Mouse (Mus musculus) lung, embryonic 14.5 days (tissue): ENCODE measurements at regions not wholly inside any gene's neighbourhood (a gene's known extent, or its start where the extent isn't known, plus 50 kb on each side); places are given as distances from the start of the nearest gene placed in this dataset.

Experiments
- ATAC-seq: fragments of 200-750 bp; cut with Nextera tagmentation; 2 replicates; pipeline ENCODE4 v1.8.0; 2017; ENCODE audit warnings: mild to moderate bottlenecking, moderate TSS enrichment, moderate library complexity; ENCODE audit not compliant: insufficient read depth
- DNase-seq: peaks from one replicate; pipeline ENCODE4 v3.0.0-alpha.2; 2015
- H3K27ac ChIP-seq: fragments of 300-500 bp; sonication (generic); 2 replicates; pipeline ENCODE4 v1.5.1; 2014; ENCODE audit warnings: low read depth, mild to moderate bottlenecking, moderate library complexity
- H3K27me3 ChIP-seq: fragments of 300-500 bp; sonication (generic); 2 replicates; pipeline ENCODE4 v1.6.1; 2014; ENCODE audit warnings: low read length, control low read depth; ENCODE audit not compliant: insufficient read depth
- H3K36me3 ChIP-seq: fragments of 300-500 bp; sonication (generic); 2 replicates; pipeline ENCODE4 v1.6.1; 2014; ENCODE audit warnings: control low read depth; ENCODE audit not compliant: insufficient read depth
- H3K4me1 ChIP-seq: fragments of 300-500 bp; sonication (generic); 2 replicates; pipeline ENCODE4 v1.6.1; 2014; ENCODE audit warnings: antibody characterized with exemption, control low read depth; ENCODE audit not compliant: insufficient read depth
- H3K4me2 ChIP-seq: fragments of 300-500 bp; sonication (generic); 2 replicates; pipeline ENCODE4 v1.6.1; 2014; ENCODE audit warnings: mild to moderate bottlenecking
- H3K4me3 ChIP-seq: fragments of 300-500 bp; sonication (generic); 2 replicates; pipeline ENCODE4 v1.5.1; 2014; ENCODE audit warnings: low read depth, low read length
- H3K9ac ChIP-seq: fragments of 300-500 bp; sonication (generic); 2 replicates; pipeline ENCODE4 v1.6.1; 2014
- H3K9me3 ChIP-seq: fragments of 300-500 bp; sonication (generic); 2 replicates; pipeline ENCODE4 v1.6.1; 2016; ENCODE audit warnings: low read depth, low read length, control low read depth
- CTCF ChIP-seq: IDR thresholded peaks from 2 replicates; pipeline ENCODE4 v1.5.1; 2016; ENCODE audit warnings: antibody characterized with exemption, low read depth
- WGBS: fragments of 180-500 bp; shearing (Covaris S2); extraction: QIAGEN DNeasy Blood & Tissue Kit; methylation state at CpG from one replicate; pipeline ENCODE4 v1.1.7; 2014; 5-methylcytosine and 5-hydroxymethylcytosine counted together

- Histone ChIP-seq H3K27ac (no peak overlapping the region), H3K9me3 (no peaks in the 10 kb centered on the region), H3K4me3 (no peak overlapping the region), H3K36me3 (no peaks in the 10 kb centered on the region), H3K4me2 (no peak overlapping the region), H3K4me1 (no peaks in the 10 kb centered on the region), H3K27me3 (no peaks in the 10 kb centered on the region), H3K9ac (no peak overlapping the region)
- no peak for DNase-seq
- 77% methylated on average over 3 of the region's 3 CpGs for WGBS
- no peak for TF ChIP-seq CTCF
- ATAC-seq: no peak
These were observed 129.0 kb upstream of the Pln start for GRCm38 (mm10) chr10:53208466-53208865.

GRCm38 (mm10) chr10:53209916-53210315, 127.6 kb upstream of the Pln start:
- H3K9me3 ChIP-seq: no peaks in the 10 kb centered on the region
- no peak for TF ChIP-seq CTCF

More at GRCm38 (mm10) chr10:53209916-53210315, 127.6 kb upstream of the Pln start:
- Histone ChIP-seq H3K36me3 (no peaks in the 10 kb centered on the region), H3K27ac (no peak overlapping the region), H3K4me3 (no peak overlapping the region), H3K4me1 (no peaks in the 10 kb centered on the region), H3K27me3 (no peaks in the 10 kb centered on the region), H3K9ac (no peak overlapping the region), H3K4me2 (no peak overlapping the region)
- DNase-seq: no peak
- ATAC-seq: no peak
